Mouse (Mus musculus): ENCODE measurements around the gene Itpr2.

DNA sequence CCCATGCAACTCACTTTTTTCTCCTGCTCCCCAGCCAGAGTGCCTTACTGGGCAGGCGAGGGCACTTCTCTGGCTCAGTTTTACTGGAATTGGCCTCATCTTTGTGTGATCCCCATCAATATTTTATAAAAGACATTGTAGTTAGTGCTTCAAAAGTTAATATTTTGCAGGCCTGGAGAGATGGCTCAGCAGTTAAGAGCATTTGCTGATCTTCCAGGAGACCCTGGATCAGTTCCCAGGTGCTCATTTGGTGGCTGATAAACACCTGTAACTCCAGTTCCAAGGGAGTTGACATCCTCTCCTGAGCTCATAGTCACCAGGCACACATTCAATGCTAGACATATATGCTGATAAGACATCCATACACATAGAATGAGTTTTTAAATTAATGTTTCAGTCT, 376.4 kb downstream of the Itpr2 start:
- TF ChIP-seq GATA1 (IDR thresholded peaks at IDR 0.05; ENCODE audit: borderline replicate concordance, low read length) (no peak), FLI1 (IDR thresholded peaks at IDR 0.05; ENCODE audit: low read length) (no peak)

All from megakaryocyte, embryonic 14.5 days (primary cell).